20 mouse cellular contexts compared by ENCODE assay signal in the genomic region with DNA sequence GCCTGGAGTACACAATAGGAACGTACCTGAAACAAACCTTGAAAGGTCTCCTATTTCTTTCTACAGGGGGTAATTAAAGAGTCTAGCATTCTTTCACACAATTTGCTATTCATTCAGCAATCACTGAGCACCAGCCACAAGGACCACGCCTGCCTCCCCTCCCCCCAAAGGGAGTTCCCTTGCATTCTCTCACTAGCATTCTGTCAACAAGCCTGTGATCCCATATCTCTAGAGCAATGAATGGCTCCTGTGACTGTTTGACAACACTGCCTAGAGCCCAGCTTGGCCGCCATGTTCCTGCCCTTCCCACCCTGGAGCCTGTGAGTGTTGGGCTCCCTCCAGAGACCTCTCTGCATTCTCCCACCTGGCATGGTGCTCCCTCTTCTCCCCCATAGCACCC. TPM values are rescaled to one million over a fixed set of nuclear protein-coding genes. Genes with fewer than 3 reads are reported as not detected.
DNase-seq lines count a peak whose midpoint lies in the region; ATAC-seq and TF ChIP-seq lines count a peak whose summit lies in the region.
"Had no signal": no experiment of that assay in that cellular context is flagged by ENCODE, and none has a peak within 500 bp of the region (broad histone marks: within the 10 kb centered on the region; RNA-seq: fewer than 3 reads in every experiment).

No protein-coding gene starts in this region.

- no peak for TF ChIP-seq POLR2A in spleen, adult 2 months (IDR thresholded peaks at IDR 0.05; ENCODE audit: low read depth, low read length)
- no peak for TF ChIP-seq POLR2A in bone marrow, adult 2 months (IDR thresholded peaks at IDR 0.05; ENCODE audit: borderline replicate concordance, control insufficient read depth, low read depth, low read length)

- H3K27me3 ChIP-seq in spleen, adult 2 months (ENCODE audit: control insufficient read depth, insufficient read depth, low read length) = no peaks in the 10 kb centered on the region
- no peaks in the 10 kb centered on the region for H3K27me3 ChIP-seq in liver, embryonic 14.5 days (ENCODE audit: control insufficient read depth, insufficient read depth, low read length)
- H3K27me3 ChIP-seq in heart, embryonic 11.5 days (ENCODE audit: control insufficient read depth, insufficient read depth, low read length) = no peaks in the 10 kb centered on the region
- H3K27me3 ChIP-seq: heart, embryonic 12.5 days; hindbrain, embryonic 12.5 days; limb, embryonic 15.5 days had no signal

- no peaks in the 10 kb centered on the region for H3K36me3 ChIP-seq in spleen, adult 2 months (ENCODE audit: control insufficient read depth, insufficient read depth, low read length)
- no peaks in the 10 kb centered on the region for H3K36me3 ChIP-seq in liver, embryonic 14.5 days (replicated peaks; ENCODE audit: control insufficient read depth, insufficient read depth, low read depth)
- H3K36me3 ChIP-seq in heart, embryonic 11.5 days (ENCODE audit: control insufficient read depth, insufficient read depth, low read length) = no peaks in the 10 kb centered on the region
- H3K36me3 ChIP-seq: G1E; heart, embryonic 12.5 days; hindbrain, embryonic 12.5 days; limb, embryonic 15.5 days; midbrain, embryonic 10.5 days had no signal

- TF ChIP-seq CTCF in spleen, adult 2 months (IDR thresholded peaks at IDR 0.05; ENCODE audit: extremely low read depth, insufficient read depth, insufficient read length, insufficient replicate concordance) = no peak
- no peak for TF ChIP-seq CTCF in bone marrow, adult 2 months (IDR thresholded peaks at IDR 0.05; ENCODE audit: control insufficient read depth, insufficient read depth, low read length)
- TF ChIP-seq CTCF in liver, embryonic 14.5 days (IDR thresholded peaks at IDR 0.05; ENCODE audit: low read depth) = no peak

- no peak overlapping the region for H3K9ac ChIP-seq in liver, embryonic 14.5 days (replicated peaks)
- no peak overlapping the region for H3K9ac ChIP-seq in heart, embryonic 11.5 days (ENCODE audit: low read depth, low read length)
- H3K9ac ChIP-seq: heart, embryonic 12.5 days; hindbrain, embryonic 12.5 days; limb, embryonic 15.5 days had no signal

- no peak overlapping the region for H3K4me2 ChIP-seq in liver, embryonic 14.5 days (ENCODE audit: low read depth)
- H3K4me2 ChIP-seq in heart, embryonic 11.5 days = no peak overlapping the region
- H3K4me2 ChIP-seq: heart, embryonic 12.5 days; hindbrain, embryonic 12.5 days; limb, embryonic 15.5 days had no signal

- DNase-seq in spleen, adult 2 months (ENCODE audit: low read depth in 1 of 2, low spot score in 2 of 2) = no peak
- DNase-seq in spleen, postnatal 36 days (ENCODE audit: low spot score in 2 of 2) = no peak
- DNase-seq in liver, embryonic 14.5 days (ENCODE audit: low read depth in 3 of 3, low spot score in 3 of 3) = no peak
- no peak for DNase-seq in layer of hippocampus, adult 9-11 months
- DNase-seq in adrenal gland, adult (ENCODE audit: inconsistent age in 2 of 2, low spot score in 1 of 2) = no peak
- DNase-seq: adrenal gland, adult 2 months; cerebellum, adult 8-10 months; heart, postnatal 14 days; kidney, adult 2 months; right cerebral cortex, postnatal 25 days had no signal

- WGBS in spleen, adult 2 months = 80% methylated on average over 3 of the region's 3 CpGs
- 71% methylated on average over 3 of the region's 3 CpGs for WGBS in bone marrow, adult 2 months
- WGBS in liver, embryonic 14.5 days (ENCODE audit: insufficient replicate concordance) = 36% methylated on average over 3 of the region's 3 CpGs
- 44% methylated on average over 3 of the region's 3 CpGs for WGBS in heart, embryonic 11.5 days (ENCODE audit: insufficient replicate concordance)

- peak overlapping the region; percentile 7; the same call in 1 of the 2 replicates for H3K27ac ChIP-seq in spleen, adult 2 months (ENCODE audit: insufficient read depth, low read length)
- peak overlapping the region; percentile 52 for H3K27ac ChIP-seq in bone marrow, adult 2 months (ENCODE audit: control insufficient read depth, insufficient read depth, low read depth, low read length, poor library complexity)
- no peak overlapping the region for H3K27ac ChIP-seq in liver, embryonic 14.5 days
- no peak overlapping the region for H3K27ac ChIP-seq in heart, embryonic 11.5 days (ENCODE audit: low read depth, low read length)
- H3K27ac ChIP-seq: hindbrain, embryonic 12.5 days; limb, embryonic 15.5 days; midbrain, embryonic 10.5 days had no signal

- peak; percentile 50; the same call in 1 of the 2 replicates for ATAC-seq in liver, embryonic 14.5 days (ENCODE audit: insufficient read depth)
- ATAC-seq in heart, embryonic 11.5 days (replicated peaks; ENCODE audit: insufficient number of reproducible peaks, low FRiP score, low TSS enrichment) = no peak
- ATAC-seq: forebrain, embryonic 14.5 days; inflammation-experienced regulatory T-cells, adult 6 months had no signal

- no peaks in the 10 kb centered on the region for H3K9me3 ChIP-seq in liver, embryonic 14.5 days (ENCODE audit: control insufficient read depth, low read length)
- no peaks in the 10 kb centered on the region for H3K9me3 ChIP-seq in heart, embryonic 11.5 days (replicated peaks; ENCODE audit: control insufficient read depth, low read length)
- H3K9me3 ChIP-seq: G1E; heart, embryonic 12.5 days; hindbrain, embryonic 12.5 days; limb, embryonic 15.5 days; midbrain, embryonic 10.5 days had no signal

- H3K4me3 ChIP-seq in spleen, adult 2 months (ENCODE audit: extremely low read depth, insufficient read depth, insufficient read length) = no peak overlapping the region
- no peak overlapping the region for H3K4me3 ChIP-seq in bone marrow, adult 2 months (replicated peaks; ENCODE audit: control insufficient read depth, low read depth, low read length)
- no peak overlapping the region for H3K4me3 ChIP-seq in liver, embryonic 14.5 days (ENCODE audit: insufficient read depth in 1 of 2, low read depth in 2 of 2, low read length in 2 of 2)
- H3K4me3 ChIP-seq in heart, embryonic 11.5 days (ENCODE audit: low read depth, low read length) = no peak overlapping the region
- H3K4me3 ChIP-seq: erythroblast, embryonic 14.5 days; heart, embryonic 12.5 days; hindbrain, embryonic 12.5 days; limb, embryonic 15.5 days; midbrain, embryonic 10.5 days had no signal

- TF ChIP-seq EP300 in liver, embryonic 14.5 days (IDR thresholded peaks at IDR 0.05; ENCODE audit: low read depth) = no peak

- peaks cover 49% of the 10 kb centered on the region; the same call in 1 of the 2 replicates for H3K4me1 ChIP-seq in spleen, adult 2 months (ENCODE audit: control insufficient read depth, insufficient read depth, insufficient read length)
- peaks cover 19% of the 10 kb centered on the region for H3K4me1 ChIP-seq in bone marrow, adult 2 months (ENCODE audit: control insufficient read depth, insufficient read depth, low read length)
- H3K4me1 ChIP-seq in liver, embryonic 14.5 days (replicated peaks; ENCODE audit: control insufficient read depth in 2 of 2, insufficient read depth in 2 of 2, low read length in 1 of 2) = peaks cover 6 to 16% of the 10 kb centered on the region in 2 experiments; a peak in 3 of 4 replicates
- H3K4me1 ChIP-seq in heart, embryonic 11.5 days (ENCODE audit: control insufficient read depth, insufficient read depth, low read length) = no peaks in the 10 kb centered on the region
- H3K4me1 ChIP-seq: heart, embryonic 12.5 days; hindbrain, embryonic 12.5 days; limb, embryonic 15.5 days had no signal

RNA-seq across cellular contexts. Expression of gene Myh9, which starts 5.9 kb away (rescaled TPM):
- polyA plus RNA-seq in spleen, adult 2 months (2012; rRNA removed) = 138 and 142 TPM in 2 replicates
- 264 and 399 TPM in 2 replicates for polyA plus RNA-seq in bone marrow, adult 2 months (2011; ENCODE audit: insufficient read depth, insufficient read length, low replicate concordance, missing spikeins)
- polyA plus RNA-seq in liver, embryonic 14.5 days (2012; rRNA removed) = 14.2 and 21.9 TPM in 2 replicates
- polyA plus RNA-seq in liver, embryonic 14.5 days (2014; fragmentation: Nextera tagmentation; extraction: Ambion mirVana) = 21.3 and 23.1 TPM in 2 replicates
- 30.4 and 31.8 TPM in 2 replicates for polyA plus RNA-seq in heart, embryonic 11.5 days (2014; fragmentation: Nextera tagmentation; extraction: Ambion mirVana)

Comparison
In these comparisons a context has a peak if more than half of its experiments do, and no peak if none do; other contexts are left out.
1. H3K27ac ChIP-seq: peak in spleen, adult 2 months (single experiment) and bone marrow, adult 2 months (single experiment); none in liver, embryonic 14.5 days (single experiment) and heart, embryonic 11.5 days (single experiment).